Mouse (Mus musculus): ENCODE results near the gene Oit3. TPM values are rescaled to one million over a fixed set of nuclear protein-coding genes. Genes with fewer than 3 reads are reported as not detected.

Oit3 gene
- polyA plus RNA-seq, 1 experiment from 2014 or later: 0.15 TPM

- Histone ChIP-seq H3K27ac (replicated peaks) (no peak overlapping the region), H3K36me3 (no peaks in the 10 kb centered on the region), H3K9ac (replicated peaks) (no peak overlapping the region), H3K4me3 (no peak overlapping the region), H3K9me3 (no peaks in the 10 kb centered on the region), H3K27me3 (no peaks in the 10 kb centered on the region), H3K4me2 (replicated peaks) (no peak overlapping the region), H3K4me1 (no peaks in the 10 kb centered on the region)
- WGBS: 39% methylated on average over 5 of the region's 5 CpGs
- 0 out of 2 replicates have a peak, but pooled peaks have one; percentile 62 for ATAC-seq (replicated peaks)
Observed at GRCm38 (mm10) chr10:59451839-59452238, 10.3 kb upstream of the Oit3 start.

- 82% methylated on average over 9 of the region's 9 CpGs for WGBS
- ATAC-seq (replicated peaks): no peak
- Histone ChIP-seq H3K27me3 (no peaks in the 10 kb centered on the region), H3K9me3 (no peaks in the 10 kb centered on the region), H3K36me3 (no peaks in the 10 kb centered on the region), H3K4me1 (no peaks in the 10 kb centered on the region), H3K27ac (replicated peaks) (no peak overlapping the region), H3K4me2 (replicated peaks) (no peak overlapping the region), H3K9ac (replicated peaks) (no peak overlapping the region), H3K4me3 (no peak overlapping the region)
Observed at GRCm38 (mm10) chr10:59447546-59447945, 6.0 kb upstream of the Oit3 start.

GRCm38 (mm10) chr10:59446911-59447437 lies 5.4 kb upstream of the Oit3 start:
- Histone ChIP-seq H3K27ac (replicated peaks) (no peak overlapping the region), H3K4me3 (no peak overlapping the region), H3K4me1 (no peaks in the 10 kb centered on the region), H3K9ac (replicated peaks) (no peak overlapping the region), H3K36me3 (no peaks in the 10 kb centered on the region), H3K4me2 (replicated peaks) (no peak overlapping the region), H3K27me3 (no peaks in the 10 kb centered on the region), H3K9me3 (no peaks in the 10 kb centered on the region)
- ATAC-seq (replicated peaks): no peak
- 90% methylated on average over 10 of the region's 10 CpGs for WGBS

- Histone ChIP-seq H3K4me2 (replicated peaks) (no peak overlapping the region), H3K27ac (replicated peaks) (no peak overlapping the region), H3K27me3 (no peaks in the 10 kb centered on the region), H3K9me3 (no peaks in the 10 kb centered on the region), H3K9ac (replicated peaks) (no peak overlapping the region), H3K36me3 (no peaks in the 10 kb centered on the region), H3K4me1 (no peaks in the 10 kb centered on the region), H3K4me3 (no peak overlapping the region)
- no peak for ATAC-seq (replicated peaks)
- 69% methylated on average over 8 of the region's 8 CpGs for WGBS
Observed at GRCm38 (mm10) chr10:59444635-59445034, 3.1 kb upstream of the Oit3 start.

- no peak for ATAC-seq (replicated peaks)
- Histone ChIP-seq H3K4me3 (no peak overlapping the region), H3K9ac (replicated peaks) (no peak overlapping the region), H3K27ac (replicated peaks) (no peak overlapping the region), H3K4me2 (replicated peaks) (no peak overlapping the region), H3K9me3 (no peaks in the 10 kb centered on the region), H3K27me3 (no peaks in the 10 kb centered on the region), H3K36me3 (no peaks in the 10 kb centered on the region), H3K4me1 (no peaks in the 10 kb centered on the region)
- 72% methylated on average over 3 of the region's 3 CpGs for WGBS
Observed at GRCm38 (mm10) chr10:59444106-59444505, 2.5 kb upstream of the Oit3 start.

- Histone ChIP-seq H3K9me3 (no peaks in the 10 kb centered on the region), H3K36me3 (no peaks in the 10 kb centered on the region), H3K4me3 (no peak overlapping the region), H3K4me2 (replicated peaks) (no peak overlapping the region), H3K4me1 (no peaks in the 10 kb centered on the region), H3K27ac (replicated peaks) (no peak overlapping the region), H3K27me3 (no peaks in the 10 kb centered on the region), H3K9ac (replicated peaks) (no peak overlapping the region)
- no peak for ATAC-seq (replicated peaks)
- 61% methylated on average over 7 of the region's 7 CpGs for WGBS
Observed at GRCm38 (mm10) chr10:59443212-59443611, 1.6 kb upstream of the Oit3 start.

GRCm38 (mm10) chr10:59440177-59440576 lies 1.4 kb downstream of the Oit3 start:
- 44% methylated on average over 6 of the region's 6 CpGs for WGBS

GRCm38 (mm10) chr10:59439508-59439931 lies 2.1 kb downstream of the Oit3 start:
- H3K4me2 ChIP-seq (replicated peaks): no peak overlapping the region
- 60% methylated on average over 5 of the region's 5 CpGs for WGBS
- no peaks in the 10 kb centered on the region for H3K4me1 ChIP-seq
- no peak overlapping the region for H3K9ac ChIP-seq (replicated peaks)
- H3K27me3 ChIP-seq: no peaks in the 10 kb centered on the region
- no peak for ATAC-seq (replicated peaks)
- H3K9me3 ChIP-seq: no peaks in the 10 kb centered on the region
- H3K27ac ChIP-seq (replicated peaks): no peak overlapping the region
- H3K36me3 ChIP-seq: no peaks in the 10 kb centered on the region
- H3K4me3 ChIP-seq: no peak overlapping the region

More at GRCm38 (mm10) chr10:59440177-59440576, 1.4 kb downstream of the Oit3 start:
- Histone ChIP-seq H3K27me3 (no peaks in the 10 kb centered on the region), H3K4me2 (replicated peaks) (no peak overlapping the region), H3K27ac (replicated peaks) (no peak overlapping the region), H3K9me3 (no peaks in the 10 kb centered on the region), H3K36me3 (no peaks in the 10 kb centered on the region), H3K4me1 (no peaks in the 10 kb centered on the region), H3K4me3 (no peak overlapping the region), H3K9ac (replicated peaks) (no peak overlapping the region)
- ATAC-seq (replicated peaks): no peak

GRCm38 (mm10) chr10:59438651-59439050 lies 2.9 kb downstream of the Oit3 start:
- Histone ChIP-seq H3K36me3 (no peaks in the 10 kb centered on the region), H3K27ac (replicated peaks) (no peak overlapping the region), H3K9ac (replicated peaks) (no peak overlapping the region), H3K27me3 (no peaks in the 10 kb centered on the region), H3K4me3 (no peak overlapping the region), H3K4me2 (replicated peaks) (no peak overlapping the region), H3K4me1 (no peaks in the 10 kb centered on the region), H3K9me3 (no peaks in the 10 kb centered on the region)
- WGBS: 94% methylated on average over 12 of the region's 12 CpGs
- no peak for ATAC-seq (replicated peaks)

- Histone ChIP-seq H3K27me3 (no peaks in the 10 kb centered on the region), H3K36me3 (no peaks in the 10 kb centered on the region), H3K4me3 (no peak overlapping the region), H3K27ac (replicated peaks) (no peak overlapping the region), H3K4me2 (replicated peaks) (no peak overlapping the region), H3K9me3 (no peaks in the 10 kb centered on the region), H3K9ac (replicated peaks) (no peak overlapping the region), H3K4me1 (no peaks in the 10 kb centered on the region)
- 94% methylated on average over 18 of the region's 18 CpGs for WGBS
- ATAC-seq (replicated peaks): no peak
Observed at GRCm38 (mm10) chr10:59435746-59436145, 5.8 kb downstream of the Oit3 start.

GRCm38 (mm10) chr10:59430701-59431218 lies 10.8 kb downstream of the Oit3 start:
- Histone ChIP-seq H3K36me3 (no peaks in the 10 kb centered on the region), H3K9ac (replicated peaks) (no peak overlapping the region), H3K4me3 (no peak overlapping the region), H3K27me3 (no peaks in the 10 kb centered on the region), H3K9me3 (no peaks in the 10 kb centered on the region), H3K4me2 (replicated peaks) (no peak overlapping the region), H3K27ac (replicated peaks) (no peak overlapping the region), H3K4me1 (no peaks in the 10 kb centered on the region)
- WGBS: 75% methylated on average over 6 of the region's 6 CpGs
- no peak for ATAC-seq (replicated peaks)

- no peak overlapping the region for H3K9ac ChIP-seq (replicated peaks)
- WGBS: 82% methylated on average over 16 of the region's 16 CpGs
- no peak overlapping the region for H3K4me2 ChIP-seq (replicated peaks)
Observed at GRCm38 (mm10) chr10:59429448-59430135, 12.0 kb downstream of the Oit3 start.

More at GRCm38 (mm10) chr10:59429448-59430135, 12.0 kb downstream of the Oit3 start:
- Histone ChIP-seq H3K27me3 (no peaks in the 10 kb centered on the region), H3K4me3 (no peak overlapping the region), H3K4me1 (no peaks in the 10 kb centered on the region), H3K9me3 (no peaks in the 10 kb centered on the region), H3K27ac (replicated peaks) (no peak overlapping the region), H3K36me3 (no peaks in the 10 kb centered on the region)
- ATAC-seq (replicated peaks): no peak

Data from forebrain, embryonic 15.5 days (tissue).